Mouse (Mus musculus): ENCODE measurements around the gene Dennd1a. TPM values are rescaled to one million over a fixed set of nuclear protein-coding genes. Genes with fewer than 3 reads are reported as not detected.

The Dennd1a gene
- polyA plus RNA-seq, 1 experiment: 47.8 TPM

GRCm38 (mm10) chr2:37760633-37761032 lies 526.6 kb downstream of the Dennd1a start:
- DNase-seq (ENCODE audit: extremely low spot score in 1 of 2, low spot score in 1 of 2): no peak

GRCm38 (mm10) chr2:37758343-37759015 lies 528.7 kb downstream of the Dennd1a start:
- DNase-seq (ENCODE audit: extremely low spot score in 1 of 2, low spot score in 1 of 2): no peak

GRCm38 (mm10) chr2:37757784-37758183 lies 529.4 kb downstream of the Dennd1a start:
- DNase-seq (ENCODE audit: extremely low spot score in 1 of 2, low spot score in 1 of 2): no peak

- no peak for DNase-seq (ENCODE audit: extremely low spot score in 1 of 2, low spot score in 1 of 2)
Observed at GRCm38 (mm10) chr2:37757016-37757415, 530.2 kb downstream of the Dennd1a start.

GRCm38 (mm10) chr2:37756220-37756930 lies 530.8 kb downstream of the Dennd1a start:
- DNase-seq (ENCODE audit: extremely low spot score in 1 of 2, low spot score in 1 of 2): no peak

GRCm38 (mm10) chr2:37751114-37751513 lies 536.1 kb downstream of the Dennd1a start:
- no peak for DNase-seq (ENCODE audit: extremely low spot score in 1 of 2, low spot score in 1 of 2)

- no peak for DNase-seq (ENCODE audit: extremely low spot score in 1 of 2, low spot score in 1 of 2)
Observed at GRCm38 (mm10) chr2:37749323-37749722, 537.9 kb downstream of the Dennd1a start.

Other genes starting within 250 kb of the Dennd1a start
- gene Lhx2, start 51.9 kb upstream of the Dennd1a start, polyA plus RNA-seq (2012; rRNA removed): 60.4 and 64.0 TPM in 2 replicates
- gene Nek6, start 224.3 kb upstream of the Dennd1a start, polyA plus RNA-seq (2012; rRNA removed): 25.8 and 25.9 TPM in 2 replicates

Measured in frontal cortex, adult 2 months (tissue).